Comparison of ENCODE assay signal across 8 mouse cellular contexts in genomic region chr9:96669877-96670276, GRCm38 (mm10). TPM values are rescaled to one million over a fixed set of nuclear protein-coding genes. Genes with fewer than 3 reads are reported as not detected.
DNase-seq lines count a peak whose midpoint lies in the region; ATAC-seq and TF ChIP-seq lines count a peak whose summit lies in the region.

No protein-coding gene starts in this region.

- no peaks in the 10 kb centered on the region for H3K27me3 ChIP-seq in Patski
- H3K27me3 ChIP-seq in hindbrain, embryonic 13.5 days, result no peaks in the 10 kb centered on the region

- H3K4me3 ChIP-seq in hindbrain, embryonic 13.5 days, result peak overlapping the region; percentile 37

- DNase-seq in Patski (ENCODE audit: low read depth, low spot score), result peak; percentile 35
- peak; percentile 97 to 98 for DNase-seq in cerebellum, postnatal 14 days
- DNase-seq in frontal cortex, postnatal 14 days (ENCODE audit: low spot score in 2 of 2), result peak; percentile 95
- peak; percentile 82 to 90 for DNase-seq in layer of hippocampus, postnatal 25 days (ENCODE audit: extremely low spot score in 1 of 2, low spot score in 1 of 2)
- DNase-seq in lung, postnatal 25 days (ENCODE audit: low spot score), result peak; percentile 96
- peak; percentile 98 for DNase-seq in retina, embryonic 14.5 days (ENCODE audit: low spot score)
- DNase-seq in thymus, postnatal 4 days, result peak; percentile 96

- CTCF ChIA-PET in Patski (lab: Charles Lee), result interaction anchor here (0.9 to 4.2 kb wide), 27 partner anchors 9 to 204 kb away, joined by 3 to 30 read pairs (median 4); no protein-coding TSS in a partner anchor

- TF ChIP-seq CTCF in Patski (IDR thresholded peaks at IDR 0.05), result peak; percentile 81

- H3K27ac ChIP-seq in hindbrain, embryonic 13.5 days, result peak overlapping the region; percentile 92

- peak overlapping the region; percentile 63 for H3K9ac ChIP-seq in hindbrain, embryonic 13.5 days

- H3K4me1 ChIP-seq in hindbrain, embryonic 13.5 days (replicated peaks), result peaks cover 8% of the 10 kb centered on the region; the same call in 1 of the 2 replicates

- H3K9me3 ChIP-seq in hindbrain, embryonic 13.5 days, result no peaks in the 10 kb centered on the region

- POLR2A ChIA-PET in Patski (lab: Charles Lee), result interaction anchor here (0.5 to 1.4 kb wide), 4 partner anchors 17 to 148 kb away, joined by 3 to 5 read pairs (median 4); no protein-coding TSS in a partner anchor

- H3K36me3 ChIP-seq in hindbrain, embryonic 13.5 days, result no peaks in the 10 kb centered on the region

- ATAC-seq in Patski, result peak; percentile 95
- ATAC-seq in hindbrain, embryonic 13.5 days (ENCODE audit: low FRiP score), result peak; percentile 100

- peak overlapping the region; percentile 59 for H3K4me2 ChIP-seq in hindbrain, embryonic 13.5 days

- under 1% methylated on average over 15 of the region's 15 CpGs for WGBS in hindbrain, embryonic 13.5 days

- in situ Hi-C loops in Patski (cut with MboI; ENCODE audit: low pct_unique_long_range_greater_than_20kb), result loop anchor here (5.0 kb wide), 1 partner anchor 127 kb away; no protein-coding TSS in a partner anchor

RNA-seq across cellular contexts. Expression of gene Rasa2, which starts 38.5 kb away (rescaled TPM):
- 14.6 TPM for polyA plus RNA-seq in Patski (2021)
- 18.3 and 19.5 TPM in 2 replicates for polyA plus RNA-seq in hindbrain, embryonic 13.5 days (2015; fragmentation: Nextera tagmentation; extraction: Ambion mirVana)
- total RNA-seq in layer of hippocampus, postnatal 25 days (2021), result 10 to 100 TPM; 25.6 to 29.7 TPM

Comparison
In these comparisons a context has a peak if more than half of its experiments do, and no peak if none do; other contexts are left out.
1. Peak in every context shown above with its lines: DNase-seq, ATAC-seq, H3K4me3 ChIP-seq and H3K27ac ChIP-seq.
2. DNase-seq: peak in every context shown above with its lines; median percentile 98 in retina, embryonic 14.5 days; 98 in cerebellum, postnatal 14 days; 96 in lung, postnatal 25 days; 96 in thymus, postnatal 4 days; 95 in frontal cortex, postnatal 14 days; 86 in layer of hippocampus, postnatal 25 days; 35 in Patski.